Mouse (Mus musculus) activated CD4-positive, CD25-positive, alpha-beta regulatory T cell (primary cell): ENCODE measurements around the gene Tomm5. TPM values are rescaled to one million over a fixed set of nuclear protein-coding genes. Genes with fewer than 3 reads are reported as not detected.

ENCODE experiments used
- polyA plus RNA-seq, 2 experiments: library from polyadenylated mRNA; unstranded; fragments of 100-300 nt; shearing (Covaris generic); gene quantifications; one replicate each; pipeline ENCODE4 v1.2.1; 2017

Tomm5 gene
- polyA plus RNA-seq, result 100 to 1,000 TPM; 168 to 174 TPM

DNA sequence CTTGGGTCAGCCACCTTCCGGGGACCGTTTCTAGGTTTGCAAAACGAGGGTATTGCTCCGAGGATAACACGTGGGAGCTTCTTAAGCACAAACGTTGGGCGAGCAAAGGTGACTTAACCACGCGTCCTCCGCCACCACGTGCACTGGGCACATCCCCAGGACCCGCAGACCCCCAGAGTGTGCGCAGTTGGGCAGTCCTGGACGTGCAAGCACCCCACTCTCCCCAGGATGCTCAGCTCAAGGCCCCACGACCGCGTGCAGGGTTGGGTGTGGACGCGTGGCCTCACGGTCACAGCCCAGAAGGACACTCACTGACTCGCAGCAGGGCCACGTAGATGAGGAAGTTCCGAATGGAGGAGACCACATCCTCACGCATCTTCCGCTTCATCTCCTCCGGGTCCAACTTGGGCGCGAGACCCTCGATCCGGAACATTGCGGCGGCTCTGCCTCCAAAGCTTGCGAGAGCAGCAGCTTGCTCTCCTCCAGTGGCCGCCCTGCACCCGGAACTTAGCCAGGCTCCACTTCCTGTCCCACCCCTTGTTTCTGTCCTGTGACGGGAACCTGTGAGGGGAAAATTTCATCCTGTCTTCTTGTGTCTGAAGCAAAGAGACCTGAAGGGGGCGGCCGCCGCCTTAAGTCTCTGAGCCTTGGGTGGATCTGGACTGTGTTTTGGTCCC is at the start of gene Tomm5:
TSS of gene Tomm5 (minus strand) at position 514 of the 677 bp plus-strand sequence.

DNA sequence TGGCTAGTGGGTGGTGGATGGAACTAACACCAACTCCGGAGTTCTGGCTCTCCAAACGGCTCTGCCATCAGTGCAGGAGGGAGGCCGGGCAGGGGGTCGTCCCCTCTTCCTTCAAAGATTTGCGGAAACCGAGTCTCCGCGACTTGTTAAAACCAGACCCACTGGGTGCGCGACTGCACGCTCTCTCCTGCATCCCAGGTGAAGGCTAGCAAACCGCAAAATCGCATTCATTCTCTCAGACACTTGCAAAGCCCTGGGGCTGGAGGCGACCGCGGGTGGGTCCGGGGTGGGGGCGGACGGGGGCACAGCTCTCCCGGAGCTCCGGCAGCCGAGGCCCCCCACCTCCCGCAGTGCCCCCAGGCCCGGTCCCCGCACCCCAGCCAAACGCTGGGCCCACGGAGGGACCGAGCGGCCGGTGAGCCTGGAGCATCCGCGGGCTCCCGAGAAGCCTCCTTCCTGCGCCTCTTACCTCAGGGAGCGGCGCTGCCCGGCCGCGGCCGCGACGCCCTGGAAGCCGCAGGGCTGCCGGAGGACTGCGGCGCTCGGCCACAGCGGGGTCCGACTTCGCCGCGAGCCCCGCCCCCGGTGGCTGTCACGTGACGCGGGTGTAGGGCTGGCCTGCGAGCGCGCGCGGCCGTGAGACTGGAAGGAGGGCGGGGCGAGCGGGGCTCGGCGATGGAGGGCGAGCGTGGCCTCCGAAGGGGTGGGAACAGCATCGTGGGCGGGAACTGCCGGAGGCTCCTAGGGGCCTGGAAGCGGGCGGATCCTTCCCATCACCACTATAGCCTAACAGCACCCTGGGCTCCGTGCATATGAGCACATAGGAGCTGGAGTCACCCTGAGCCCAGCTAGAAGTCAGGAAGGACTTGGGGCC is 23.7 kb downstream of the Tomm5 start, which contains the start of gene Fbxo10:
TSS of gene Fbxo10 (minus strand) at position 584 of the 874 bp plus-strand sequence.

Other genes with a start within 250 kb of the Tomm5 start
- gene Grhpr, start 126.7 kb downstream of the Tomm5 start, polyA plus RNA-seq, result 10 to 100 TPM; 33.2 to 47.1 TPM
- gene Zbtb5, start 95.7 kb downstream of the Tomm5 start, polyA plus RNA-seq, result 10 to 100 TPM; 10.6 to 13.3 TPM
- 10 to 100 TPM; 46.2 to 67.2 TPM for gene Polr1e, start 89.5 kb downstream of the Tomm5 start, polyA plus RNA-seq
- gene Fbxo10, start 23.5 kb downstream of the Tomm5 start, polyA plus RNA-seq, result 1 to 10 TPM in 1 of 2 experiments, under 1 TPM in 1; 0.86 to 1.1 TPM
- not detected for gene Frmpd1, start 76.8 kb upstream of the Tomm5 start, polyA plus RNA-seq
- 10 to 100 TPM; 11.3 to 15.6 TPM for gene Trmt10b, start 189.0 kb upstream of the Tomm5 start, polyA plus RNA-seq
- gene Dcaf10, start 234.0 kb upstream of the Tomm5 start, polyA plus RNA-seq, result 10 to 100 TPM; 18.1 to 23.9 TPM
- 100 to 1,000 TPM; 141 to 144 TPM for gene Exosc3, start 234.6 kb upstream of the Tomm5 start, polyA plus RNA-seq